Mouse (Mus musculus): ENCODE measurements around the gene Aprt.

The Aprt gene

GRCm38 (mm10) chr8:122526526-122527170 is 50.1 kb downstream of the Aprt start:
- no peak for DNase-seq

DNA sequence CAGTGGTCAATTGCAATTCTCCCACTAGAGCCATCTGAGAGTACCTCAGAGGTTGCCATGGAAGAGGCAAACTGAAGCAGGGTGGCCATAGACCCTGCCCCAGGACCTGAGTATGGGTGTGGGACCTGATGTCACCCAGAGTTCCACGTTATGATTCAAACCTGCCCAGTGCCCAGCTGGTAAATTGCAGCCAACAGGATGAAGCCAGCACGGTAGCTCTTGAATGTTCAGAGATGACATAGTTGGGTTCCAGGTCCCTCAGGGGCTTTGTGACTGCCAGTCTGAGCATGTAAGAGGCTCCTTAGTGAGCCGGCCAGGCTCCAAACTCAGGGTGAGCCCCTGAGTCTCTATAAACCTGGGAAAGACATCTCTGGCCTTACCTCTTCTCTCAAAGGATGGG is 50.6 kb downstream of the Aprt start:
- no peak for DNase-seq

DNA sequence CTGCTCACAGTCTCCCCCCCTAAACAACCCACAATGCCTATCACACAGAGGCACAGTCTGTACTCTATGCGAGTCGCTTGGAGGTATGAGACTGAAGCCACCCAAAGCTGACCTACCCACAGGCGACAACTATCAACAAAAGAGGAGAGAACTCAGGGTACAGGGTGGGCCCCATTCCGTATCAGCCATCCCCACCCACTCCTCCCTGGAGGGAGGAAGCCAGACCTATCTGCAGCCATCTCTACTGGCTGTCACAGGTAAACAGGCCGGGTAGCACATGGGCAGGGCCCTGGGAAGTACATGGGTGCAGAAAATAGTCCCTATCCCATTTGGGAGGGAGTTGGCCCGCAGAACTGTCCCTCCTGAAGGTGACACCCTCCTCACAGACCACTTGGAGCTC is 51.7 kb downstream of the Aprt start:
- DNase-seq, result no peak

Data from right cerebral cortex, adult 18-20 months (tissue).